Mouse (Mus musculus) olfactory bulb, adult 2 months (tissue): Measurements from ENCODE around the gene Hes7.

ENCODE experiments used
- CTCF ChIP-seq: fragments of 200-500 bp; IDR thresholded peaks from 2 replicates; pipeline ENCODE4 v1.5.1; 2012; ENCODE audit warnings: low read depth, mild to moderate bottlenecking, low read length, moderate library complexity; ENCODE audit not compliant: insufficient read depth
- POLR2A ChIP-seq: fragments of 200-500 bp; IDR thresholded peaks from 2 replicates; pipeline ENCODE4 v1.6.1; 2012; ENCODE audit warnings: mild to moderate bottlenecking, low read depth, low read length, moderate library complexity; ENCODE audit not compliant: insufficient read depth

GRCm38 (mm10) chr11:69123056-69123692 is 3.0 kb downstream of the Hes7 start:
- TF ChIP-seq POLR2A = no peak
- TF ChIP-seq CTCF = no peak
